Mouse (Mus musculus): ENCODE measurements around the gene C530025M09Rik.

DNA sequence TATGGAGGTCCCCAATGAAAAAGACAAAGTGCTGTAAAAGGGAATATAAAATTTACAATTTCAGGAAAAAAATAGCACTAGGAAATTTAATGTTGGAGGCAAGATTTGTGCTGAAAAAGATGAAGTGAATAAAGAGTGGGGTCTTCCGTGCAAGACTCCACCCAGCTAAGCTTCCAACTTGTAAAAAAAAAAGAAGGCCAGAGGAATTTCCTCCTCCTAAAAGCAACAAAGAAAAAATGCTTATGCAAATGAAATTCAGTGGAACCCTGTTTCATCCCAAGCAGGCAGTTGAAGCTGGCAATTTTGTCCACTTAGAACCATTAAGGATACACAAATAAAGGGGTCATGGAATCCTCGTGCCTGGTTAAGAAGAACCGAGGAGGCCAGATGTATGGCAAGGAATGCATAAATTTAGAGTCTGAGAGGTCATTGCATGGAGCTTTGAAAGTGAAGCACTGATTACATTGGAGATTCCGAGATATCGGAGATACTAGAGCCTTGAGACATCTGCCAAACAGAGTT is 35.0 kb upstream of the C530025M09Rik start:
- no peak for TF ChIP-seq CTCF (IDR thresholded peaks at IDR 0.05; ENCODE audit: extremely low read depth, insufficient read length, insufficient replicate concordance, low read depth, low read length)
- TF ChIP-seq POLR2A (IDR thresholded peaks at IDR 0.05; ENCODE audit: low read depth, low read length): no peak
